Mouse (Mus musculus): Measurements from ENCODE around the gene Ccnd1.

Gene Ccnd1

GRCm38 (mm10) chr7:144938661-144939343, 923 bp downstream of the Ccnd1 start:
- DNase-seq, result no peak

GRCm38 (mm10) chr7:144937899-144938517, 1.7 kb downstream of the Ccnd1 start:
- no peak for DNase-seq

GRCm38 (mm10) chr7:144937490-144937889, 2.2 kb downstream of the Ccnd1 start:
- DNase-seq, result peak; percentile 85

- DNase-seq, result no peak
Observed at GRCm38 (mm10) chr7:144936311-144936880, 3.3 kb downstream of the Ccnd1 start.

- DNase-seq, result peak; percentile 65
Observed at GRCm38 (mm10) chr7:144935563-144935962, 4.2 kb downstream of the Ccnd1 start.

GRCm38 (mm10) chr7:144934901-144935300, 4.8 kb downstream of the Ccnd1 start:
- no peak for DNase-seq

GRCm38 (mm10) chr7:144933796-144934195, 5.9 kb downstream of the Ccnd1 start:
- DNase-seq, result no peak

- no peak for DNase-seq
Observed at GRCm38 (mm10) chr7:144933336-144933735, 6.4 kb downstream of the Ccnd1 start.

- DNase-seq, result no peak
Observed at GRCm38 (mm10) chr7:144932389-144932937, 7.3 kb downstream of the Ccnd1 start.

- DNase-seq, result no peak
Observed at GRCm38 (mm10) chr7:144931778-144932177, 7.9 kb downstream of the Ccnd1 start.

GRCm38 (mm10) chr7:144929931-144930330, 9.8 kb downstream of the Ccnd1 start:
- no peak for DNase-seq

GRCm38 (mm10) chr7:144929506-144929905, 10.2 kb downstream of the Ccnd1 start:
- no peak for DNase-seq

GRCm38 (mm10) chr7:144928889-144929210, 10.9 kb downstream of the Ccnd1 start:
- DNase-seq, result no peak

GRCm38 (mm10) chr7:144928009-144928888, 11.5 kb downstream of the Ccnd1 start:
- no peak for DNase-seq

GRCm38 (mm10) chr7:144927591-144927990, 12.1 kb downstream of the Ccnd1 start:
- DNase-seq, result no peak

GRCm38 (mm10) chr7:144918823-144919222, 20.9 kb downstream of the Ccnd1 start:
- DNase-seq, result no peak

GRCm38 (mm10) chr7:144914948-144915750, 24.6 kb downstream of the Ccnd1 start, which contains the start of gene LTO1:
LTO1 (plus strand) TSS chr7:144915100.
- peak; percentile 86 for DNase-seq

GRCm38 (mm10) chr7:144914296-144914947, 25.3 kb downstream of the Ccnd1 start:
- DNase-seq, result no peak

- DNase-seq, result peak; percentile 59
Observed at GRCm38 (mm10) chr7:144912897-144913296, 26.8 kb downstream of the Ccnd1 start.

- DNase-seq, result no peak
Observed at GRCm38 (mm10) chr7:144911121-144911520, 28.6 kb downstream of the Ccnd1 start.

- no peak for DNase-seq
Observed at GRCm38 (mm10) chr7:144908705-144909104, 31.0 kb downstream of the Ccnd1 start.

- no peak for DNase-seq
Observed at GRCm38 (mm10) chr7:144907793-144908192, 31.9 kb downstream of the Ccnd1 start.
